Mouse (Mus musculus) heart, postnatal 0 days (tissue): ENCODE measurements around the gene Paqr6. TPM values are rescaled to one million over a fixed set of nuclear protein-coding genes. Genes with fewer than 3 reads are reported as not detected.

Experiments used
- ATAC-seq: fragments of 200-750 bp; cut with Nextera tagmentation; 2 replicates; pipeline ENCODE4 v1.8.0; 2017; ENCODE audit warnings: low read depth, moderate number of reproducible peaks, moderate library complexity; ENCODE audit not compliant: insufficient read depth
- DNase-seq: peaks from one replicate; pipeline ENCODE4 v3.0.0-alpha.2; 2016; ENCODE audit warnings: low spot score
- H3K27ac ChIP-seq: fragments of 300-500 bp; sonication (generic); 2 replicates; pipeline ENCODE4 v1.5.1; 2014; ENCODE audit warnings: low read depth, mild to moderate bottlenecking
- H3K27me3 ChIP-seq: fragments of 300-500 bp; sonication (generic); 2 replicates; pipeline ENCODE4 v1.6.1; 2014; ENCODE audit warnings: low read length, mixed read lengths; ENCODE audit not compliant: control insufficient read depth, insufficient read depth
- H3K36me3 ChIP-seq: fragments of 300-500 bp; sonication (generic); replicated peaks from 2 replicates; pipeline ENCODE4 v1.6.1; 2014; ENCODE audit warnings: low read length, mixed read lengths; ENCODE audit not compliant: control insufficient read depth, insufficient read depth
- H3K4me1 ChIP-seq: fragments of 300-500 bp; sonication (generic); 2 replicates; pipeline ENCODE4 v1.6.1; 2014; ENCODE audit warnings: antibody characterized with exemption; ENCODE audit not compliant: control insufficient read depth, insufficient read depth
- H3K4me2 ChIP-seq: fragments of 300-500 bp; sonication (generic); 2 replicates; pipeline ENCODE4 v1.6.1; 2014; ENCODE audit warnings: low read depth, mild to moderate bottlenecking, low read length, moderate library complexity
- H3K4me3 ChIP-seq: fragments of 300-500 bp; sonication (generic); 2 replicates; pipeline ENCODE4 v1.5.1; 2014; ENCODE audit warnings: low read depth, low read length
- H3K9ac ChIP-seq: fragments of 300-500 bp; sonication (generic); replicated peaks from 2 replicates; pipeline ENCODE4 v1.6.1; 2014; ENCODE audit warnings: low read depth, low read length, mixed read lengths
- H3K9me3 ChIP-seq: fragments of 300-500 bp; sonication (generic); replicated peaks from 2 replicates; pipeline ENCODE4 v1.6.1; 2016; ENCODE audit warnings: low read length; ENCODE audit not compliant: control insufficient read depth
- CTCF ChIP-seq: IDR thresholded peaks from 2 replicates; pipeline ENCODE4 v1.5.1; 2016; ENCODE audit warnings: antibody characterized with exemption, control low read depth, low read depth
- EP300 ChIP-seq: IDR thresholded peaks from 2 replicates; pipeline ENCODE4 v1.6.1; 2016; ENCODE audit warnings: antibody characterized with exemption, low read depth
- WGBS: fragments of 180-500 bp; shearing (Covaris S2); extraction: QIAGEN DNeasy Blood & Tissue Kit; methylation state at CpG from one replicate; pipeline ENCODE4 v1.1.7; 2014; 5-methylcytosine and 5-hydroxymethylcytosine counted together
- polyA plus RNA-seq: library from polyadenylated mRNA; unstranded; fragments of >200 nt; fragmentation: Nextera tagmentation; extraction: Ambion mirVana; gene quantifications from 2 replicates; pipeline ENCODE4 v1.2.1, GENCODE M21; 2015
- total RNA-seq: library from RNA; depleted of rRNA; stranded (reverse); fragments of >200 nt; gene quantifications from 2 replicates; pipeline ENCODE4 v1.2.3, GENCODE M21; 2014; ENCODE audit warnings: low replicate concordance

Paqr6 gene
- total and polyA plus RNA-seq, 2 experiments from 2014 or later, result 1.2 TPM; not detected in 1

DNA sequence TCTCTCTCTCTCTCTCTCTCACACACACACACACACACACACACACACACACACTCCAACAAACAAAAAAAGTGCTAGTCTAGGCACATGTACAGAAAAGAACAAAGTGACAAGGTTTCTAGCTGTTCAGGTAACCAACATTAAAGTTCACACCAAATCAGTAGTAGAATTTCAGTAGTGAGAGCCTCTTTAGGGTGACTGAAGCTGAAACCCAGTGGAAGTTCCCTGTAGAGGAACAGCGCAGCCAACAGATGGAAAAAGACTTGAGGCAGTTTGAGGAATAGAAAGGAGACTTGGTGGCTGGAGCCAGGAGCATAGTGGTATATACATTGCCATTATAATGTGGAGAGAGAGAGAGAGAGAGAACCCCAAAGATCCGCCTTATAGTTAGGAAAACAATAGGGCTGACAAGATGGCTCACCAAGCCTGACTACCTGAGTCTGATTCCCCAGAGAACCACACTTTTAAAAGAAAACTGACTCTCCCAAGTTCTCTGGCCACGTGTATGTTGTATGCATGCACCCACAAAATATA, 29.4 kb upstream of the Paqr6 start:
- H3K27me3 ChIP-seq, result no peaks in the 10 kb centered on the region
- H3K9me3 ChIP-seq, result no peaks in the 10 kb centered on the region
- DNase-seq, result no peak
- peak overlapping the region; percentile 98 for H3K27ac ChIP-seq
- no peaks in the 10 kb centered on the region for H3K36me3 ChIP-seq
- ATAC-seq, result no peak
- peak overlapping the region; percentile 96 for H3K4me3 ChIP-seq
- peak overlapping the region; percentile 86 for H3K4me2 ChIP-seq
- H3K4me1 ChIP-seq, result peaks cover 17% of the 10 kb centered on the region
- WGBS, result 39% methylated on average over 3 of the region's 3 CpGs
- H3K9ac ChIP-seq, result peak overlapping the region; percentile 95
- TF ChIP-seq EP300 (no peak), CTCF (no peak)

- H3K4me1 ChIP-seq, result peaks cover 17% of the 10 kb centered on the region
- peak overlapping the region; percentile 98 for H3K27ac ChIP-seq
- no peaks in the 10 kb centered on the region for H3K27me3 ChIP-seq
- H3K4me3 ChIP-seq, result peak overlapping the region; percentile 96
- TF ChIP-seq EP300, result no peak
- TF ChIP-seq CTCF, result no peak
- H3K36me3 ChIP-seq, result peaks cover 1% of the 10 kb centered on the region; the same call in 1 of the 2 replicates
- DNase-seq (peak; percentile 25), ATAC-seq (peak; percentile 36)
- no peaks in the 10 kb centered on the region for H3K9me3 ChIP-seq
- peak overlapping the region; percentile 86 for H3K4me2 ChIP-seq
- under 1% methylated on average over 27 of the region's 27 CpGs for WGBS
- peak overlapping the region; percentile 95 for H3K9ac ChIP-seq
These were observed 28.8 kb upstream of the Paqr6 start for GRCm38 (mm10) chr3:88335436-88336053.

DNA sequence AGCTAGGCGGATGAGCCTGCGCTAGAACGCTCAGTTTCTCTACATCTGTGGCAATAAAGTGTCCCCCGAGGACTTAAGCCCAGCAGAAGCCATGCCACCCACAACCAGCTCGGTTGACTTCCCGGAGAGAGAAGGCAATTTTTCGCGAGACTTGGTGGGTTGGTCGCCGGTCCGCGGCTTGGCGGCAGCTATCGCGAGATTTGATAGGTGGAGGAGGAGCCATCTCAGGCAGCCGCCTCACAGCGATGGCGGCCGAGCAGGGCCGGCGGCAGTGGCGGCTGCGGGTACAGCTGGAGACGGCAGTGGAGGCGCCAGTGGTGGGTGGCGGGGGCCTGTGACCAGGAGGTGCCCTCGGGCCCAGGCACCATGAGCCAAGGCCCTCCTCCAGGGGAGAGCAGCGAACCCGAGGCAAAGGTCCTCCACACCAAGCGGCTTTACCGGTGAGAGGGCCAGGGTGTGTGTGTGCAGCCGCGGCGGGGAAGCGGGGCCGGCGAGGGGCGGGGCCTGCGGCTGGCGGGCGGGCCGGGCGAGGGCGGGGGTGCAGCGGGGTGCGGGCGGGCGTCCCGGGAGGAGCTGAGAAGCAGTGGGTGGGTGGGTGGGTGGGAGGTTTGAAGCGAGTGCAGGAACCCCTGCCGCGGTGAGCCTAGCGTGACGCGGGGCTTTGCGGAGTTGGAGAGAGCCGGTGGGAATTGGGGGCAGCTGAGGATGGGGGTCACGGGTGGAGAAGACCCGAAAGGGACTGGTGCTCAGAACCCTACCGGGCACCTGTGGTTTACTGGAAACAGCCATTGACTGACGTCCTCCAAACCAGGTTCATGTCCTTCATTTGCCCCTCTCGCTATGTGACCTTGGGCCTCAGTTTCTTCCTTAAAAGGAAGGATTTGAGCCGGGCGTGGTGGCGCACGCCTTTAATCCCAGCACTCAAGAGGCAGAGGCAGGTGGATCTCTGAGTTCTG, 28.0 kb upstream of the Paqr6 start, which contains the start of the genes Tmem79 and Smg5:
Gene Tmem79, minus strand, starts transcription at position 91 of the 956 bp plus-strand sequence.
Gene Smg5, plus strand, starts transcription at position 203 of the 956 bp plus-strand sequence.
- ATAC-seq, result peak; percentile 94
- peak; percentile 95 for DNase-seq
- peak within 1 kb of the TSS; percentile 95 for H3K9ac ChIP-seq
- peak within 1 kb of the TSS; percentile 86 for H3K4me2 ChIP-seq
- peaks cover 17% of the 10 kb centered on the region for H3K4me1 ChIP-seq
- no peaks in the 10 kb centered on the region for H3K9me3 ChIP-seq
- H3K27ac ChIP-seq, result peak within 1 kb of the TSS; percentile 98
- peak within 1 kb of the TSS; percentile 96 for H3K4me3 ChIP-seq
- peaks cover 5% of the 10 kb centered on the region; the same call in 1 of the 2 replicates for H3K36me3 ChIP-seq
- TF ChIP-seq EP300 (peak; percentile 89), CTCF (no peak)
- no peaks in the 10 kb centered on the region for H3K27me3 ChIP-seq
- whole genome bisulfite sequencing, result 1% methylated on average over 64 of the region's 66 CpGs

DNA sequence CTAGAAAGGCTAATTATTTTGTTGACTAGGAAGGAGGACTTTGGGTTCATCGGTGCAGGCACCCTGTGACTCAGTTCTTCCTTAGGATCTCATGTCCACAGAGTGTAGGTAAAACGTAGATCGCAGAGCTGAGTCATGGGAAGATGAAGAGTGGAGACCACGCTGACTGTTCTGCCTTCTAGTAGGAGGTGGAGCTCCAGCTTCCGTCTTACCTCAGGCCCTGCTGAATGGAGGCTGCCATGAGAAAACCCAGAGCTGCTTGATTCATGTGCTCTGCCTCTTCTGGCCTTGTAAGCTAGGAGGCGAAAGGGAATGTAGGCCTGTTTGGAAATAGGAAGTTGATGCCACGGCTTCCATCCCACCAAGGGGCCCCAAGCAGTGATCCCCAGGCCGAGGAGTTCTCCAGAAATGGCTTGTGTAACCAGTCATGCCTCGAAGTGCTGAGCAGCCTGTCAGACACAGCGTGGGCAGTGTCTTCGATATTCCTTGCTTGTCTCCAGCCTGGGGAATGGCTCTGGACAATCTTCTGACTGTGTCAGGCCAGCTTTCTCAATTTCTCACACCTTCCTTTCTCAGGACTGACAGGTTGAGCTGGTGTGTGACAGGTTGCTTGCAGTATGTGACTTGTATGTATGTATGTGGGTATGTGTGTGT, 26.9 kb upstream of the Paqr6 start:
- Histone ChIP-seq H3K27ac (peak overlapping the region; percentile 98), H3K4me1 (peaks cover 17% of the 10 kb centered on the region), H3K4me2 (peak overlapping the region; percentile 86), H3K27me3 (no peaks in the 10 kb centered on the region), H3K36me3 (peaks cover 14% of the 10 kb centered on the region), H3K9me3 (no peaks in the 10 kb centered on the region), H3K9ac (peak overlapping the region; percentile 44), H3K4me3 (peak overlapping the region; percentile 96)
- no peak for ATAC-seq
- TF ChIP-seq EP300 (no peak), CTCF (no peak)
- 40% methylated on average over 11 of the region's 11 CpGs for WGBS
- peak; percentile 8 for DNase-seq

- no peaks in the 10 kb centered on the region for H3K9me3 ChIP-seq
- no peak overlapping the region for H3K4me2 ChIP-seq
- WGBS, result 78% methylated on average over 7 of the region's 7 CpGs
- no peaks in the 10 kb centered on the region for H3K27me3 ChIP-seq
- H3K36me3 ChIP-seq, result peaks cover 22% of the 10 kb centered on the region
- H3K9ac ChIP-seq, result no peak overlapping the region
- H3K27ac ChIP-seq, result no peak overlapping the region
- H3K4me1 ChIP-seq, result peaks cover 17% of the 10 kb centered on the region
- H3K4me3 ChIP-seq, result no peak overlapping the region
- TF ChIP-seq CTCF (no peak), EP300 (no peak)
- DNase-seq (no peak), ATAC-seq (no peak)
These were observed 26.1 kb upstream of the Paqr6 start for GRCm38 (mm10) chr3:88338316-88338715.
